Mouse (Mus musculus) cerebellum, adult 2 months (tissue): ENCODE results near the gene Osbp2.

ENCODE experiments used
- CTCF ChIP-seq: fragments of 200-500 bp; IDR thresholded peaks from 2 replicates; pipeline ENCODE4 v1.5.1; 2011; ENCODE audit warnings: low read depth, mild to moderate bottlenecking, control low read depth, low read length, moderate library complexity, borderline replicate concordance; ENCODE audit not compliant: insufficient read depth
- POLR2A ChIP-seq: fragments of 200-500 bp; IDR thresholded peaks from 2 replicates; pipeline ENCODE4 v1.6.1; 2011; ENCODE audit warnings: low read length, control low read depth, borderline replicate concordance; ENCODE audit not compliant: insufficient read depth

GRCm38 (mm10) chr11:3738778-3739177 is 124.9 kb downstream of the Osbp2 start:
- TF ChIP-seq CTCF (no peak), POLR2A (no peak)
